Mouse (Mus musculus) spleen, postnatal 4 days (tissue): ENCODE results near the gene Olfr971.
"Not testable (repeated sequence)": the region's sequence is repeated elsewhere in the genome, so short reads cannot be mapped to it uniquely, and the experiment has no call there.

Experiments used
- DNase-seq, 2 experiments: peaks; one replicate each; pipeline ENCODE4 v3.0.0; 2022; ENCODE audit warnings: low spot score in 2 of 2

Olfr971 gene

DNA sequence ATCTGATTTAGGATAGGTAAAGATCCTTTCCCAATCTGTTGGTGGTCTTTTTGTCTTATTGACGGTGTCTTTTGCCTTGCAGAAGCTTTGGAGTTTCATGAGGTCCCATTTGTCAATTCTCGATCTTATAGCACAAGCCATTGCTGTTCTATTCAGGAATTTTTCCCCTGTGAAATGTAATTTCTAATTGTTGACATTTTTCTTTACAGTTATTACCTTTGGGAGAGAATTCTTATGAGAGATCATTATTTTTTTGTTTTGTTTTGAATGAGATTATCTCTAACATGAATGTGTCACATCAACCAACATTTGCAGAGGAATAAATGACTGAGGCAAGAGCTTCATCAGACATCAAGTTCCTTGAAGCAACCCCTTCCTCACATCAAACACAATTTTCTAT is at the start of gene Olfr971:
Gene Olfr971, plus strand, starts transcription at position 301 of the 400 bp plus-strand sequence.
- not testable (repeated sequence) for DNase-seq

DNA sequence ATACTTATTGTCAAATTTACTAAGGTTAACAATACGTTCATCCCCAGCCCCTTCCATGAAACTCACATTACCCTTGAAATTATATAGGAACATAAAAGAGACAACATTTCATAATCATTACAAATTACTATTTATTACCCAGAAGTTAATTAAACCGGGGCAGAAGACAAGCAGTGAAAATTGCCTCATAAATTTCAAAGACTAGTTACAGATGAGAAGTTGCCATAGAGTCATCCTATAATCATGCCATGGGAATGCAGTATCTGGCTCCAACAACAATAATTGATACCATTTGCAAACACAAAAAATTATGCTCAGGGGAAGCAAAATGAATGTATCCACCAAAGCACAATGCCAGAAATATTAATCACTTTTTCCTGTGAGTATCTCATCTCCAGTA is 46.1 kb upstream of the Olfr971 start, which contains the start of gene Olfr969:
Gene Olfr969, plus strand, starts transcription at position 388 of the 400 bp plus-strand sequence.
- DNase-seq, result no peak

GRCm38 (mm10) chr9:39808560-39808959 is 28.1 kb upstream of the Olfr971 start, which contains the start of gene Olfr970:
Olfr970 (plus strand) TSS chr9:39808860.
- DNase-seq, result no peak

GRCm38 (mm10) chr9:39866122-39866521 is 29.4 kb downstream of the Olfr971 start, which contains the start of gene Olfr972:
Olfr972 (plus strand) TSS chr9:39866422.
- DNase-seq, result no peak

GRCm38 (mm10) chr9:39871986-39872385 is 35.3 kb downstream of the Olfr971 start:
- not testable (repeated sequence) for DNase-seq

DNA sequence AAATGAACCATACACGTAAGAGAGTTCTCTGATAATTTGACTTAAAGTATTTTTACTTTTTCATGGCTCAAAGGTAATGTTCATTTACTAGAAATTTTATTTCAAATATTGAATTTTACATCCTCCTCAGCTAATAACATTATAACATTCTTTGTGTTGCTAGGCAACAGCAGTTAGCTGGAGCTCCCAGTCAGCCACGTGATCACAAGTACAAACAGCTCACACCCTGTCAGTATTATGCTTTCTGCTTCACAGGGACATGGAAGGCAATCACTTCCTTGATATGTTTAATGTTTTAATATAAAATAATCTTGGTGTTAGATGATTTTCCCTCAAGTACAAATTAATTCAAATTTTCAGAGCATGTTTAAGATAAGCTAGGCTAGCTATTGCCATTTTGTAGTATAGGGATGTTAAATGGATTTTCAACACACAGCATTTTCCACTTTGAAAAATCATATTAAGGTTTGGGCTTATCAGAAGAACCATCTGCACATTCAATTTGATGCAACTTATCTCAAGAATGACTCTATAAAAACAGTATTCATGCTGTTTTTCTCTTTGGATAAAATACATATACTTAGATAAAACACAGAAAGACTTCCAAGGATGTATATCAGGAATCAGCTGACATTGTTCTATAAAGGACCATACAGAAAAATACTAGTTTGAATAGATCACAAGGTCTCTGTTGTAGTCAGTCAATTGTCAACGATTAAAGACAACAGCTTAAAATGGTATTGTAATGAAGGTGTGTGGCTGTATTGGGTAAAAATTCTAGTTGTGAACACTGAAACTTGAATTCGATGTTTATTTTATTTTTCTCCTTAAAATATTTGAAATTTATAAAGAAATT is 41.1 kb downstream of the Olfr971 start:
- not testable (repeated sequence) for DNase-seq
